Mouse (Mus musculus): ENCODE measurements around the gene Rimbp2. TPM values are rescaled to one million over a fixed set of nuclear protein-coding genes. Genes with fewer than 3 reads are reported as not detected.

Rimbp2 gene
- total and polyA plus RNA-seq, 2 experiments: not detected

- H3K27ac ChIP-seq (replicated peaks; ENCODE audit: insufficient read depth, low read depth, low read length): no peak overlapping the region
- H3K79me2 ChIP-seq (ENCODE audit: control insufficient read depth, insufficient read depth, low read length): no peaks in the 10 kb centered on the region
- H3K36me3 ChIP-seq (ENCODE audit: control insufficient read depth, insufficient read depth, low read length): no peaks in the 10 kb centered on the region
- no peaks in the 10 kb centered on the region for H3K27me3 ChIP-seq (ENCODE audit: control insufficient read depth, insufficient read depth, low read length)
- TF ChIP-seq CTCF (IDR thresholded peaks at IDR 0.05; ENCODE audit: low read depth, low read length) (no peak), POLR2A (IDR thresholded peaks at IDR 0.05; ENCODE audit: extremely low read depth, insufficient read depth, low read length) (no peak)
- 88% methylated on average over 7 of the region's 7 CpGs for WGBS
- H3K9ac ChIP-seq (ENCODE audit: low read depth, low read length): no peak overlapping the region
- DNase-seq (ENCODE audit: extremely low read depth, low read depth, low spot score): no peak
- no peaks in the 10 kb centered on the region for H3K4me1 ChIP-seq (ENCODE audit: control insufficient read depth, insufficient read depth, low read length)
- H3K4me3 ChIP-seq (ENCODE audit: insufficient read depth, low read depth, low read length): no peak overlapping the region
These were observed 116.2 kb downstream of the Rimbp2 start for GRCm38 (mm10) chr5:128837045-128837444.

GRCm38 (mm10) chr5:128834126-128834525 is 119.2 kb downstream of the Rimbp2 start:
- TF ChIP-seq CTCF (IDR thresholded peaks at IDR 0.05; ENCODE audit: low read depth, low read length) (no peak), POLR2A (IDR thresholded peaks at IDR 0.05; ENCODE audit: extremely low read depth, insufficient read depth, low read length) (no peak)
- Histone ChIP-seq H3K4me3 (ENCODE audit: insufficient read depth, low read depth, low read length) (no peak overlapping the region), H3K27ac (replicated peaks; ENCODE audit: insufficient read depth, low read depth, low read length) (no peak overlapping the region), H3K79me2 (ENCODE audit: control insufficient read depth, insufficient read depth, low read length) (no peaks in the 10 kb centered on the region), H3K27me3 (ENCODE audit: control insufficient read depth, insufficient read depth, low read length) (no peaks in the 10 kb centered on the region), H3K9ac (ENCODE audit: low read depth, low read length) (no peak overlapping the region), H3K36me3 (ENCODE audit: control insufficient read depth, insufficient read depth, low read length) (no peaks in the 10 kb centered on the region), H3K4me1 (ENCODE audit: control insufficient read depth, insufficient read depth, low read length) (no peaks in the 10 kb centered on the region)
- WGBS: 72% methylated on average over 8 of the region's 8 CpGs
- DNase-seq (ENCODE audit: extremely low read depth, low read depth, low spot score): no peak

GRCm38 (mm10) chr5:128822843-128823242 is 130.4 kb downstream of the Rimbp2 start:
- TF ChIP-seq CTCF (IDR thresholded peaks at IDR 0.05; ENCODE audit: low read depth, low read length): no peak
- no peak for TF ChIP-seq POLR2A (IDR thresholded peaks at IDR 0.05; ENCODE audit: extremely low read depth, insufficient read depth, low read length)

DNA sequence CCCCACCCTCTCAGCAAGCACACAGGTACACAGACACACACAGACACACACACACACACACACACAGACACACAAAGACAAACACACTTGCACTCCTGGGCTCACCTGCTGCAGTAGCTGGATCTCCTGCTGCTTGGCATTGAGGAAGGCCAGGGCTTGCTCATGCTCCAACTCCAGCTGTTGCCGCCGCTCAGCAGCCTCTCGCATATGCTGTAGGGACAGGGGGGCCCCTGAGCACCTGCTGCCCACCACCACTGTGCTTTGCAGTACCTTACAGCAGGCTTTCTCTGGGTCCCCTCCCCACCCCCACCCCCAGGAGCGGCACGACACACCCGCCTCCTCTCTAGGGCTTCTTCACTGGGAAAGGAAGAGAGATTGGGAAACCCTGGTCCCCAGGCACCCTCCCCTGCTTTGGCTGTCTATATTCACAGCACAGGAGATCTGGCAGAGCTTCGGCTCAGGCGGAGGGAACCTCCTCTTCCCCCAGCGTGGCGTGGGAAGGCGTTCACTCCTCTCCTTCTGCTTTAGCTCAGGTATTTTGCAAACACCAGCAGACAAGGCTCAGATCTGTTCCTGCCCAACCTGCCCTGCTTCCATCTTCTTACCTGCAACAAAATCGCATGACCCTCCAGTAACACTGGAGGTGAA is 133.5 kb downstream of the Rimbp2 start:
- Histone ChIP-seq H3K9ac (ENCODE audit: low read depth, low read length) (no peak overlapping the region), H3K27me3 (ENCODE audit: control insufficient read depth, insufficient read depth, low read length) (no peaks in the 10 kb centered on the region), H3K79me2 (ENCODE audit: control insufficient read depth, insufficient read depth, low read length) (no peaks in the 10 kb centered on the region), H3K4me3 (ENCODE audit: insufficient read depth, low read depth, low read length) (no peak overlapping the region), H3K27ac (replicated peaks; ENCODE audit: insufficient read depth, low read depth, low read length) (no peak overlapping the region), H3K4me1 (ENCODE audit: control insufficient read depth, insufficient read depth, low read length) (no peaks in the 10 kb centered on the region), H3K36me3 (ENCODE audit: control insufficient read depth, insufficient read depth, low read length) (no peaks in the 10 kb centered on the region)
- WGBS: 60% methylated on average over 12 of the region's 12 CpGs
- no peak for DNase-seq (ENCODE audit: extremely low read depth, low read depth, low spot score)
- TF ChIP-seq POLR2A (IDR thresholded peaks at IDR 0.05; ENCODE audit: extremely low read depth, insufficient read depth, low read length) (no peak), CTCF (IDR thresholded peaks at IDR 0.05; ENCODE audit: low read depth, low read length) (no peak)

More at GRCm38 (mm10) chr5:128822843-128823242, 130.4 kb downstream of the Rimbp2 start:
- no peak overlapping the region for H3K9ac ChIP-seq (ENCODE audit: low read depth, low read length)
- no peaks in the 10 kb centered on the region for H3K36me3 ChIP-seq (ENCODE audit: control insufficient read depth, insufficient read depth, low read length)
- no peak overlapping the region for H3K4me3 ChIP-seq (ENCODE audit: insufficient read depth, low read depth, low read length)
- WGBS: 78% methylated on average over 3 of the region's 3 CpGs
- no peaks in the 10 kb centered on the region for H3K79me2 ChIP-seq (ENCODE audit: control insufficient read depth, insufficient read depth, low read length)
- no peaks in the 10 kb centered on the region for H3K4me1 ChIP-seq (ENCODE audit: control insufficient read depth, insufficient read depth, low read length)
- H3K27me3 ChIP-seq (ENCODE audit: control insufficient read depth, insufficient read depth, low read length): no peaks in the 10 kb centered on the region
- no peak overlapping the region for H3K27ac ChIP-seq (replicated peaks; ENCODE audit: insufficient read depth, low read depth, low read length)
- DNase-seq (ENCODE audit: extremely low read depth, low read depth, low spot score): no peak

- Histone ChIP-seq H3K27me3 (ENCODE audit: control insufficient read depth, insufficient read depth, low read length) (no peaks in the 10 kb centered on the region), H3K9ac (ENCODE audit: low read depth, low read length) (no peak overlapping the region), H3K4me3 (ENCODE audit: insufficient read depth, low read depth, low read length) (no peak overlapping the region), H3K4me1 (ENCODE audit: control insufficient read depth, insufficient read depth, low read length) (no peaks in the 10 kb centered on the region), H3K27ac (replicated peaks; ENCODE audit: insufficient read depth, low read depth, low read length) (no peak overlapping the region), H3K79me2 (ENCODE audit: control insufficient read depth, insufficient read depth, low read length) (no peaks in the 10 kb centered on the region), H3K36me3 (ENCODE audit: control insufficient read depth, insufficient read depth, low read length) (no peaks in the 10 kb centered on the region)
- DNase-seq (ENCODE audit: extremely low read depth, low read depth, low spot score): no peak
- no peak for TF ChIP-seq CTCF (IDR thresholded peaks at IDR 0.05; ENCODE audit: low read depth, low read length)
- no peak for TF ChIP-seq POLR2A (IDR thresholded peaks at IDR 0.05; ENCODE audit: extremely low read depth, insufficient read depth, low read length)
- 71% methylated on average over 8 of the region's 8 CpGs for WGBS
These were observed 137.7 kb downstream of the Rimbp2 start for GRCm38 (mm10) chr5:128815629-128816028.

DNA sequence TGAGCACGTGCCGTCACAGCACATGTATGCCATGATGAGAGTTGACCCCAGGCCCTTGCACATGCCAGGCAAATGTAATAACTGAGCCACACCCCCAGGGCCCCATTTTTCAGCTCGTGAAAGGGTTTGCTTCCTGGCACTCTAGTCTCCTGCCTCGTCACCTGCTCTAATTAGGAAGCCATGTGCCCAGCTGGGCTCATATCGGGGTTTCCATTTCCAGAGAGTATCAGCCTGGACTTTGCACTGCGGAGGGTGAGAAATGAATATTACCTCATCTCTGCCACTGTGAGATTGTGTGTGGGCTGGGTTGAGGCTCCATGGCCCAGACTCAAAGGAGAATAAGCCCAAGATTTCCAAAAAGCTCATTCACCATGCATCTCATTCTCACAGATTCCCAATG is 138.2 kb downstream of the Rimbp2 start:
- no peak for DNase-seq (ENCODE audit: extremely low read depth, low read depth, low spot score)
- no peak overlapping the region for H3K27ac ChIP-seq (replicated peaks; ENCODE audit: insufficient read depth, low read depth, low read length)
- no peaks in the 10 kb centered on the region for H3K36me3 ChIP-seq (ENCODE audit: control insufficient read depth, insufficient read depth, low read length)
- H3K27me3 ChIP-seq (ENCODE audit: control insufficient read depth, insufficient read depth, low read length): no peaks in the 10 kb centered on the region
- 78% methylated on average over 6 of the region's 6 CpGs for WGBS
- H3K79me2 ChIP-seq (ENCODE audit: control insufficient read depth, insufficient read depth, low read length): no peaks in the 10 kb centered on the region
- no peak overlapping the region for H3K9ac ChIP-seq (ENCODE audit: low read depth, low read length)
- no peak overlapping the region for H3K4me3 ChIP-seq (ENCODE audit: insufficient read depth, low read depth, low read length)
- TF ChIP-seq CTCF (IDR thresholded peaks at IDR 0.05; ENCODE audit: low read depth, low read length): no peak
- no peak for TF ChIP-seq POLR2A (IDR thresholded peaks at IDR 0.05; ENCODE audit: extremely low read depth, insufficient read depth, low read length)
- no peaks in the 10 kb centered on the region for H3K4me1 ChIP-seq (ENCODE audit: control insufficient read depth, insufficient read depth, low read length)

Measured in liver, adult 2 months (tissue).